Mouse (Mus musculus): ENCODE results near the gene Gm28308.

GRCm38 (mm10) chr6:52220003-52220864, 7.1 kb upstream of the Gm28308 start:
- TF ChIP-seq CTCF (IDR thresholded peaks at IDR 0.05; ENCODE audit: borderline replicate concordance, insufficient read depth, low read depth, low read length), result no peak
- no peak for TF ChIP-seq POLR2A (IDR thresholded peaks at IDR 0.05; ENCODE audit: borderline replicate concordance, insufficient read depth, low read length)

Measured in cerebellum, adult 2 months (tissue).